Mouse (Mus musculus): ENCODE data around the gene Chp2. TPM values are rescaled to one million over a fixed set of nuclear protein-coding genes. Genes with fewer than 3 reads are reported as not detected.

Gene Chp2
- total and polyA plus RNA-seq, 3 experiments, result not detected

- no peak for TF ChIP-seq KAT2A (IDR thresholded peaks at IDR 0.05; ENCODE audit: insufficient replicate concordance, low read length)
- peak; percentile 63 for TF ChIP-seq BHLHE40 (IDR thresholded peaks at IDR 0.05; ENCODE audit: low read depth, low read length)
- no peak for TF ChIP-seq ZKSCAN1 (IDR thresholded peaks at IDR 0.05; ENCODE audit: borderline replicate concordance, low read depth, low read length)
- TF ChIP-seq PAX5 (IDR thresholded peaks at IDR 0.05; ENCODE audit: low read length), result no peak
- TF ChIP-seq POLR2A (IDR thresholded peaks at IDR 0.05; ENCODE audit: low read depth, low read length), result peak; percentile 43; the same call in 1 of the 2 replicates
- TF ChIP-seq MAX (IDR thresholded peaks at IDR 0.05; ENCODE audit: low read length), result peak; percentile 50; the same call in 1 of the 2 replicates
- TF ChIP-seq E2F4 (IDR thresholded peaks at IDR 0.05; ENCODE audit: insufficient replicate concordance, low read depth, low read length), result no peak
- 0 out of 2 replicates have a peak, but pooled peaks have one; percentile 49 for TF ChIP-seq UBTF (IDR thresholded peaks at IDR 0.05; ENCODE audit: low read depth, low read length)
These were observed 40.8 kb downstream of the Chp2 start (continued) for GRCm38 (mm10) chr7:122260055-122260602.

- Histone ChIP-seq H3K79me2 (replicated peaks; ENCODE audit: control insufficient read depth, extremely low read depth, insufficient read depth, poor library complexity, severe bottlenecking) (no peaks in the 10 kb centered on the region), H3K27me3 (replicated peaks) (no peaks in the 10 kb centered on the region), H3K9ac (ENCODE audit: insufficient read depth, low read depth) (no peak overlapping the region), H3K4me1 (ENCODE audit: control insufficient read depth in 1 of 2, insufficient read depth in 2 of 2) (peaks cover 9 to 12% of the 10 kb centered on the region in 2 experiments), H3K4me2 (ENCODE audit: insufficient read depth, low read depth, poor library complexity, severe bottlenecking) (no peak overlapping the region), H3K27ac (ENCODE audit: insufficient read depth, low read depth) (no peak overlapping the region), H3K4me3 (replicated peaks in 1 of 3; ENCODE audit: low read depth in 2 of 3, low read length in 2 of 3, poor library complexity in 1 of 3) (no peak overlapping the region), H3K9me3 (replicated peaks; ENCODE audit: low read length) (peaks cover 2% of the 10 kb centered on the region), H3K36me3 (replicated peaks in 1 of 2; ENCODE audit: control insufficient read depth in 1 of 2, insufficient read depth in 1 of 2, low read length in 1 of 2) (no peaks in the 10 kb centered on the region)
- dilution Hi-C loops (cut with MboI; ENCODE audit: extremely low pct_ligation_motif_present, extremely low pct_unique_long_range_greater_than_20kb, low sequenced_read_pairs) (no loop called here), in situ Hi-C loops (cut with MboI; ENCODE audit: low pct_ligation_motif_present, low pct_unique_long_range_greater_than_20kb, low sequenced_read_pairs) (no loop called here)
- TF ChIP-seq PAX5 (IDR thresholded peaks at IDR 0.05; ENCODE audit: low read length), result no peak
- no peak for TF ChIP-seq MXI1 (IDR thresholded peaks at IDR 0.05; ENCODE audit: low read depth, low read length)
- no peak for TF ChIP-seq UBTF (IDR thresholded peaks at IDR 0.05; ENCODE audit: low read depth, low read length)
- TF ChIP-seq JUND (conservative IDR thresholded peaks at IDR 0.05; ENCODE audit: low read depth, low read length), result no peak
- no peak for TF ChIP-seq IRF4 (IDR thresholded peaks at IDR 0.05; ENCODE audit: low read depth, low read length)
- TF ChIP-seq USF2 (conservative IDR thresholded peaks at IDR 0.05; ENCODE audit: low read depth, low read length), result no peak
- TF ChIP-seq MYC (IDR thresholded peaks at IDR 0.05; ENCODE audit: low read depth, low read length), result no peak
- TF ChIP-seq CHD2 (IDR thresholded peaks at IDR 0.05; ENCODE audit: low read length), result no peak
- no peak for DNase-seq (ENCODE audit: extremely low read depth)
These were observed 49.7 kb downstream of the Chp2 start for GRCm38 (mm10) chr7:122268983-122269486.

GRCm38 (mm10) chr7:122272334-122272733, 53.0 kb downstream of the Chp2 start:
- no peak overlapping the region for H3K4me2 ChIP-seq (ENCODE audit: insufficient read depth, low read depth, poor library complexity, severe bottlenecking)
- no peak overlapping the region for H3K4me3 ChIP-seq (replicated peaks in 1 of 3; ENCODE audit: low read depth in 2 of 3, low read length in 2 of 3, poor library complexity in 1 of 3)
- TF ChIP-seq JUND (conservative IDR thresholded peaks at IDR 0.05; ENCODE audit: low read depth, low read length), result 0 out of 2 replicates have a peak, but pooled peaks have one; percentile 32
- TF ChIP-seq ETS1 (conservative IDR thresholded peaks at IDR 0.05; ENCODE audit: low read depth, low read length), result peak; percentile 74
- TF ChIP-seq ELF1 (IDR thresholded peaks at IDR 0.05; ENCODE audit: low read depth, low read length), result no peak
- no peak for TF ChIP-seq CHD1 (IDR thresholded peaks at IDR 0.05; ENCODE audit: low read depth, low read length)
- TF ChIP-seq USF1 (IDR thresholded peaks at IDR 0.05; ENCODE audit: low read depth, low read length), result no peak
- TF ChIP-seq EP300 (IDR thresholded peaks at IDR 0.05; ENCODE audit: low read length), result peak; percentile 62
- TF ChIP-seq ZMIZ1 (IDR thresholded peaks at IDR 0.05; ENCODE audit: low read depth, low read length), result no peak
- peak; percentile 57; the same call in 1 of the 2 replicates for TF ChIP-seq IRF4 (IDR thresholded peaks at IDR 0.05; ENCODE audit: low read depth, low read length)
- 0 out of 2 replicates have a peak, but pooled peaks have one; percentile 15 for TF ChIP-seq TCF12 (IDR thresholded peaks at IDR 0.05; ENCODE audit: low read depth, low read length)
- no peaks in the 10 kb centered on the region for H3K36me3 ChIP-seq (replicated peaks in 1 of 2; ENCODE audit: control insufficient read depth in 1 of 2, insufficient read depth in 1 of 2, low read length in 1 of 2)
- in situ Hi-C loops (cut with MboI; ENCODE audit: low pct_ligation_motif_present, low pct_unique_long_range_greater_than_20kb, low sequenced_read_pairs) (no loop called here), dilution Hi-C loops (cut with MboI; ENCODE audit: extremely low pct_ligation_motif_present, extremely low pct_unique_long_range_greater_than_20kb, low sequenced_read_pairs) (no loop called here)
- H3K9me3 ChIP-seq (replicated peaks; ENCODE audit: low read length), result peaks cover 2% of the 10 kb centered on the region
- H3K9ac ChIP-seq (ENCODE audit: insufficient read depth, low read depth), result no peak overlapping the region
- H3K4me1 ChIP-seq (ENCODE audit: control insufficient read depth in 1 of 2, insufficient read depth in 2 of 2), result peaks cover 10 to 12% of the 10 kb centered on the region in 2 experiments
- H3K27ac ChIP-seq (ENCODE audit: insufficient read depth, low read depth), result no peak overlapping the region
- H3K27me3 ChIP-seq (replicated peaks), result no peaks in the 10 kb centered on the region
- H3K79me2 ChIP-seq (replicated peaks; ENCODE audit: control insufficient read depth, extremely low read depth, insufficient read depth, poor library complexity, severe bottlenecking), result no peaks in the 10 kb centered on the region
- no peak for DNase-seq (ENCODE audit: extremely low read depth)

All from CH12.LX (cell line).